Mouse (Mus musculus) heart, embryonic 14.5 days (tissue): ENCODE results near the gene Gpr26. TPM values are rescaled to one million over a fixed set of nuclear protein-coding genes. Genes with fewer than 3 reads are reported as not detected.

ENCODE experiments used
- ATAC-seq: fragments of 200-750 bp; cut with Nextera tagmentation; 2 replicates; pipeline ENCODE4 v1.8.0; 2017; ENCODE audit warnings: low read depth, moderate TSS enrichment; ENCODE audit not compliant: insufficient number of reproducible peaks, insufficient read depth, low FRiP score
- H3K27ac ChIP-seq, 2 experiments: fragments of 200-500 bp in 1 of 2; fragments of 300-500 bp in 1 of 2; sonication (generic) in 1 of 2; replicated peaks in 1 of 2; 2 replicates each; pipeline ENCODE4 v1.5.1; 2012 to 2014; ENCODE audit warnings: low read depth in 2 of 2, low read length in 2 of 2, control low read depth in 1 of 2, mild to moderate bottlenecking in 1 of 2, mixed read lengths in 1 of 2; ENCODE audit not compliant: control insufficient read depth in 1 of 2, insufficient read depth in 1 of 2
- H3K27me3 ChIP-seq: fragments of 300-500 bp; sonication (generic); 2 replicates; pipeline ENCODE4 v1.6.1; 2014; ENCODE audit warnings: mild to moderate bottlenecking, low read length, control low read depth; ENCODE audit not compliant: control insufficient read depth, insufficient read depth
- H3K36me3 ChIP-seq: fragments of 300-500 bp; sonication (generic); 2 replicates; pipeline ENCODE4 v1.6.1; 2014; ENCODE audit warnings: mild to moderate bottlenecking, control low read depth, low read length, mixed read lengths; ENCODE audit not compliant: control insufficient read depth, insufficient read depth
- H3K4me1 ChIP-seq, 2 experiments: fragments of 200-500 bp in 1 of 2; fragments of 300-500 bp in 1 of 2; sonication (generic) in 1 of 2; 2 replicates each; pipeline ENCODE4 v1.6.1; 2012 to 2014; ENCODE audit warnings: low read length in 2 of 2, control low read depth in 1 of 2, mixed read lengths in 1 of 2; ENCODE audit not compliant: control insufficient read depth in 2 of 2, insufficient read depth in 2 of 2
- H3K4me2 ChIP-seq: fragments of 300-500 bp; sonication (generic); 2 replicates; pipeline ENCODE4 v1.6.1; 2014; ENCODE audit warnings: mild to moderate bottlenecking, low read length
- H3K4me3 ChIP-seq, 2 experiments: fragments of 200-500 bp in 1 of 2; fragments of 300-500 bp in 1 of 2; sonication (generic) in 1 of 2; 2 replicates each; pipeline ENCODE4 v1.5.1; 2012 to 2014; ENCODE audit warnings: low read length in 2 of 2, mild to moderate bottlenecking in 2 of 2, control low read depth in 1 of 2, low read depth in 1 of 2, moderate library complexity in 1 of 2; ENCODE audit not compliant: control insufficient read depth in 1 of 2, insufficient read depth in 1 of 2
- H3K9ac ChIP-seq: fragments of 300-500 bp; sonication (generic); 2 replicates; pipeline ENCODE4 v1.6.1; 2014; ENCODE audit warnings: mild to moderate bottlenecking, low read length
- H3K9me3 ChIP-seq: fragments of 300-500 bp; sonication (generic); 2 replicates; pipeline ENCODE4 v1.6.1; 2016; ENCODE audit warnings: low read length, control low read depth; ENCODE audit not compliant: control insufficient read depth
- WGBS: fragments of 180-500 bp; shearing (Covaris S2); extraction: QIAGEN DNeasy Blood & Tissue Kit; methylation state at CpG from one replicate; pipeline ENCODE4 v1.1.7; 2014; 5-methylcytosine and 5-hydroxymethylcytosine counted together
- polyA plus RNA-seq: library from polyadenylated mRNA; unstranded; fragments of >200 nt; fragmentation: Nextera tagmentation; extraction: Ambion mirVana; gene quantifications from 2 replicates; pipeline ENCODE4 v1.2.1, GENCODE M21; 2014

The Gpr26 gene
- polyA plus RNA-seq, 1 experiment from 2014 or later = not detected

GRCm38 (mm10) chr7:132005996-132006696 lies 39.9 kb downstream of the Gpr26 start:
- no peak for ATAC-seq
- Histone ChIP-seq H3K27ac (no peak overlapping the region), H3K9ac (no peak overlapping the region), H3K4me1 (no peaks in the 10 kb centered on the region), H3K4me2 (no peak overlapping the region), H3K36me3 (no peaks in the 10 kb centered on the region), H3K9me3 (no peaks in the 10 kb centered on the region), H3K27me3 (no peaks in the 10 kb centered on the region), H3K4me3 (no peak overlapping the region)
- WGBS = 78% methylated on average over 14 of the region's 14 CpGs

GRCm38 (mm10) chr7:132009002-132009401 lies 42.7 kb downstream of the Gpr26 start:
- Histone ChIP-seq H3K36me3 (no peaks in the 10 kb centered on the region), H3K4me3 (no peak overlapping the region), H3K27ac (no peak overlapping the region), H3K9ac (no peak overlapping the region), H3K4me2 (no peak overlapping the region), H3K27me3 (no peaks in the 10 kb centered on the region), H3K9me3 (no peaks in the 10 kb centered on the region), H3K4me1 (no peaks in the 10 kb centered on the region)
- 75% methylated on average over 7 of the region's 7 CpGs for WGBS
- ATAC-seq = no peak

- no peak overlapping the region for H3K9ac ChIP-seq
- ATAC-seq = no peak
- no peaks in the 10 kb centered on the region for H3K27me3 ChIP-seq
- 27% methylated on average over 1 of the region's 1 CpGs for WGBS
- H3K4me1 ChIP-seq = no peaks in the 10 kb centered on the region
- no peaks in the 10 kb centered on the region for H3K36me3 ChIP-seq
- no peak overlapping the region for H3K27ac ChIP-seq
- no peaks in the 10 kb centered on the region for H3K9me3 ChIP-seq
- H3K4me3 ChIP-seq = no peak overlapping the region
- H3K4me2 ChIP-seq = no peak overlapping the region
Measured at GRCm38 (mm10) chr7:132012969-132013679, 46.9 kb downstream of the Gpr26 start.

GRCm38 (mm10) chr7:132013970-132014369 lies 47.7 kb downstream of the Gpr26 start:
- WGBS = 78% methylated on average over 5 of the region's 5 CpGs
- Histone ChIP-seq H3K9me3 (no peaks in the 10 kb centered on the region), H3K27me3 (no peaks in the 10 kb centered on the region), H3K4me1 (no peaks in the 10 kb centered on the region), H3K9ac (no peak overlapping the region), H3K4me2 (no peak overlapping the region), H3K36me3 (no peaks in the 10 kb centered on the region), H3K4me3 (no peak overlapping the region), H3K27ac (no peak overlapping the region)
- no peak for ATAC-seq

- ATAC-seq = no peak
- no peak overlapping the region for H3K9ac ChIP-seq
- no peaks in the 10 kb centered on the region for H3K27me3 ChIP-seq
- no peak overlapping the region for H3K27ac ChIP-seq
- no peak overlapping the region for H3K4me2 ChIP-seq
- H3K36me3 ChIP-seq = no peaks in the 10 kb centered on the region
- H3K4me3 ChIP-seq = no peak overlapping the region
- H3K4me1 ChIP-seq = no peaks in the 10 kb centered on the region
- 6% methylated on average over 3 of the region's 3 CpGs for WGBS
- H3K9me3 ChIP-seq = no peaks in the 10 kb centered on the region
Measured at GRCm38 (mm10) chr7:132015193-132015592, 48.9 kb downstream of the Gpr26 start.

GRCm38 (mm10) chr7:132015933-132016332 lies 49.7 kb downstream of the Gpr26 start:
- Histone ChIP-seq H3K4me3 (no peak overlapping the region), H3K9ac (no peak overlapping the region), H3K9me3 (no peaks in the 10 kb centered on the region), H3K27ac (no peak overlapping the region), H3K36me3 (no peaks in the 10 kb centered on the region), H3K4me1 (no peaks in the 10 kb centered on the region), H3K4me2 (no peak overlapping the region), H3K27me3 (no peaks in the 10 kb centered on the region)
- no peak for ATAC-seq
- 69% methylated on average over 3 of the region's 3 CpGs for WGBS

GRCm38 (mm10) chr7:132025591-132025990 lies 59.3 kb downstream of the Gpr26 start:
- 60% methylated on average over 6 of the region's 6 CpGs for WGBS
- no peaks in the 10 kb centered on the region for H3K36me3 ChIP-seq
- H3K4me3 ChIP-seq = no peak overlapping the region
- no peaks in the 10 kb centered on the region for H3K27me3 ChIP-seq
- no peak overlapping the region for H3K4me2 ChIP-seq
- no peaks in the 10 kb centered on the region for H3K4me1 ChIP-seq
- ATAC-seq = no peak
- H3K9ac ChIP-seq = no peak overlapping the region
- H3K27ac ChIP-seq = no peak overlapping the region
- H3K9me3 ChIP-seq = no peaks in the 10 kb centered on the region
